Mouse (Mus musculus) ovary, postnatal 14 days (tissue): ENCODE measurements around the gene Ubiad1.

Source experiments
- DNase-seq: peaks from one replicate; pipeline ENCODE4 v3.0.0; 2022; ENCODE audit warnings: low spot score

The Ubiad1 gene

DNA sequence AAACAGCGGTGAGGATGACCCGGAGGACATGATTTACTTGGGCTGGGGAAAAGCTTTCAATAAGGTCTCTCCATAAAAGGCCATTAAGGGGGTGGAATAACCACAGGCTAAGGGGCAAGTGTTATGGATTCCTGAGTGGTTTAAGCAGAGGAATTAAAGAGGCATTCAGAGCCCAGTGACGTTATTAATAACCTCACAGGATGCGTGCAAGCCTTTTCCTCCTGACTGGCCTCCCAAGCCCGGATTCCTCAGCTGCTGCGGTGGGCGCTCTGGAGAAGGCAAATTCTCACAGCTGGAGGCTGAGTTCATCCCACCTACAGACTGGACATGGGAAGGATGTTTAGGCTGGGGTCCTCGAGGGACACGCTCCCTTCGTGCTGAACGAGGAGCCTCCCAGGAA, 39.8 kb downstream of the Ubiad1 start:
- DNase-seq = no peak

DNA sequence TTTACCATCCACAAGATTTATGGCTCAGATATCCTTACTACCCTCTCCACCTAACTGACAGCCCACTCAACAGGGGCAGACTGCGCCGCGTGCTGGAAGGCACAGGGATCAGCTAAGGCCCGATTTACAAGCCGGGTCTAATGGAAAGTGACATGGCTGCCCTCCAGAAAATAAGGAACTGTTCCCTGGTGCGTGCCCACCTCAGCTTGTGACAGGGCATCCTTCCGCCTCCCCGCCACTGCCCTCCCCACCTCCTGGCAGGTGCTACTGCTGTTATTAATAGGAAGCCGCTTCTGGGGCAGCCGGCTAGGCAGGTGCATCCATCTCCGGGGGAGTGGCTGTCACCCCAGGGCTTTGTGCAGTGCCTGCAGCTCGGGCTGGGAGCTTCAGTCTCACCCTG, 41.2 kb downstream of the Ubiad1 start:
- DNase-seq = no peak

DNA sequence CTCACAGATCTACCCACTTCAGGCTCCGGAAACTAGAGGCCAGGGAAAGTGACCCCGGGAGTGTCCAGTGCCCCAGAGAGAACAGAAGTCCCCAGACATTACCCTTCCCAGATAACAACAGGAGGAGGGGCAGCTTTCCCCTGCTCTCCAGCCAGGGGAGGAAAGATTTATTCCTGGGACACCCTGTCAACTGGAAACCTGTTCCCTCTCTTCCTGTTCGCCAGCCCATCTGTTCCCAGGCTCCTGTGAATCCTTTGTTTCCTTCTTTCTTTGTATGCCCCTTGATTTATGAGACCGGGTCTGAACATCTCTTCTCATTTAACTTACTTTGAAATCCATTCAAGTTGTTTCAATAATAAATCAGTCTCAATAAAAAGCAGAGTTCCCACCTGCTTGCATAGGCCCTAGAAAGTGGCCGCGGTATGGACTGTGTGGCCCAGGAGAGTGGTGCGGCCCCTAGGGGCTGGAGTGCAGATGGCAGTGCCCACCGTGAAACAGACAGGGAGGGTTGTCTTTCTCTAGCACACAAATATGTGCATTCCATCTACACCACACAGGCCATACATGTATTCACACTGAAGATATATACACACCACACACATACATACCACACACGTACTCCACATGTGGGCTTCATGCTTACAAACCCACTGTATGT, 45.0 kb downstream of the Ubiad1 start:
- no peak for DNase-seq

DNA sequence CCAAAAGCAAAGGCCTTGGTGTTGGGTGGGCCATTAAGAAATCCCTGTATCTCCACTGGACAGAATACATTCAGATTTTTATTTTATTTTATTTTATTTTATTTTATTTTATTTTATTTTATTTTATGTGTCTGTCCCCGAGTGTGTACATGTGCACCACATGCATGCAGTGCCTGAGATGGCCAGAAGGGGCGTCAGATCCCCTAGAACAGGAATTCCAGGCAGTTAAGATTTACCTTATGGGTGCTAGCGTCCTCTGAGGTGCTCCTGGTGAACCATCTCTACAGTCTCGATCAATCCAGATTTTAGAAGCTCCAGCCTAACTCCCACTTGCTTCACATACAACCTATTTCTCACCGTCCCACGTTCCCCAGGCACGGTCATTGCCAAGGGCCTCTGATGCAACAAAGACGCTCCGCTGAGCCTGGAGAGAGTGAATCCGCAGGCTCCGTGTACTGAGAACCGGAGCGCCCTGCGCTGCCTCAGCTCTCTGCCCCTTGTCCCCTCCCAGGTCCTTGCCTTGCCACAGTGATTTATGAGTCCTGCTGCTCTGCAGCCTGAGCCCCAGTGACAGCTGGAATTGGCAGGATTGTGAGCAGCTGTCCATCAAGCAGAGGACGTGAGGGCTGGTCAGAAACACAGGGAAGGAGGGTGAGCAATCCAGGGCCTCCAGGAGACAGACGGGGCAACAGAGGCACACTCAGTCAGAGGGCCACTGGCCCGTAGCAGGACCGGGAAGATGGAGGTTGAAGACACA, 46.9 kb downstream of the Ubiad1 start:
- DNase-seq = no peak

DNA sequence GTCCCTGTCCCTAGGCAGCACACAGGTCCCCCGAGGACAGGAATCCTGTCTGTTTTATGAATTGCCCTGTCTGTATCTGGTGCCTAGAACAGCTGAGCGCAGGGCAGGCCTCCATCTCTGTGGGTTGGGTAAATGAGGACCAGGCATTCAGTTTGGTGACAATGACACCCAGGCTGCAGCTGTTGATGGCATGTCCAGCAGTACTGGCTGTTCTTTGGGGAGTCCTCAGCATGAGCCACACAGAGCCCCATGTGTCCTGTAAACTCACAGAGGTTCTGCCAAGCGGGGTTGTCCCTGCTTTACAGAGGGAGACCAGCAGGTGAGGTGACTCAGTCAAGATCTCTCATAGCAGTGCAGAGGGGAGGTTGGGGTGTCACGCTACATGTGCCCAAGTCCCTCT, 47.5 kb downstream of the Ubiad1 start:
- no peak for DNase-seq

DNA sequence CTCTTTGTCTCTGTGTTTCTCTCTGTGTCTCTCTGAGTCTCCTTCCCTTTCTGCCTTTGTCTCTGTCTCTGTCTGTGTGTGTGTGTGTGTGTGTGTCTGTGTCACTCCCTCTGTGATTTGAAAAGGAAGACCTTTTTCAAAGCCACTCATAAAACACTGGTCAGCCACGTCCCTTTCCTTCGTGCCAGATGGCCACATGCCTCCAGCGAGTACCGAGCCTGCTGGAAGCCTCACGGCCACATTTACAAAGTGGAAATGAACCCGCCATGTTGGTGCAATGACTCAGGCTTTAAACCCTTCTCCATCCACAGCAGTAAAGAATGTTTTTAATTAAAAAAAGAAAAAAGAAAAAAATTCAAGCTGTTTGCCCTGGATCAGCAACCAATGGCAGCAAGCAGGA, 48.7 kb downstream of the Ubiad1 start:
- DNase-seq = no peak

DNA sequence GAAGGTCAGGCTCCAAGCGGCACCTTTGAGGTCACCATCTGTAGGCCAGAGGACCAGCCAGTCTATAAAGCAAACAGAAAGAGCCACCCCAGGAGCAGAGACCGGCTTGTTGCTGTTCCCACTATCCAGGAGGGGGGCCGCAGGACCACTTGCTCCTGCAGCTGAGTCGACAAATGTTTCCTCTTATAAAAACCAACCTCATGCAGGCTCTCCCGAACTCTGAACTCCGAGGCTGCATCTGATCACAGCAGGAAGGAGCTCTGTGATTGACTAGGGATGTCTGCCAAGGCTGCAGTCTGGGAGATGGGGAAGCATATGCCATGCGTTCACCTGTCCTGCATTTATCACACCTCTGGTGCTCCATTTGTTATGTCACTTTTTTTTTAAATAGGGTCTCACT, 49.4 kb downstream of the Ubiad1 start:
- no peak for DNase-seq

DNA sequence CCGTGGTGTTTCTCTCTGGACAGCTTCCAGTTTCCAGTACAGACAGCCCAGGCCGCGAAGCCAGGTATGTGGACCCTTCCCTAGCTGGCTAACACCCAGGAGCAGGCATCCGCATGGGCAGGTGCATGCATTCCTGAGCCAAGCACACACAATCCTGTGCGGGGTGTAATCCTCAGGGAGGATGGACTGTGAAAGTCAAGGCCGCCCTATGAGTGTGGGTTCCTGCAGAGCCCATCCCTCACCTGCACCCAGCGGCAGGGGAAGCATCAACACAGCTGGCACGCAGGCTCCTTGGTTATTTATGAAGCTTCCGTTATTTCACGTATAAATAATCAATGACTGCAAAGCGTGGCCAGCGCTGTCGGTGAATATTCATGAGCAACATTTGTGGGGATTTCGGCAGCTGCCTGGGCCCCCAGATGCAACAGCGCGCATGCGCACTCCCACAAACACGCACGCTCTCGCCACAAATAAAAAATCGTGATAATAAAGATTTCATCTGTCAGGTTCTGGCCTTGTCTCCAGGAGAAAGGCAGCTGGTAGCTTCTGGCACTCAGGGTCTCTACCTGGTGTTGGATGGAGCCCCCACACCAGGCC, 52.8 kb downstream of the Ubiad1 start:
- DNase-seq = no peak

DNA sequence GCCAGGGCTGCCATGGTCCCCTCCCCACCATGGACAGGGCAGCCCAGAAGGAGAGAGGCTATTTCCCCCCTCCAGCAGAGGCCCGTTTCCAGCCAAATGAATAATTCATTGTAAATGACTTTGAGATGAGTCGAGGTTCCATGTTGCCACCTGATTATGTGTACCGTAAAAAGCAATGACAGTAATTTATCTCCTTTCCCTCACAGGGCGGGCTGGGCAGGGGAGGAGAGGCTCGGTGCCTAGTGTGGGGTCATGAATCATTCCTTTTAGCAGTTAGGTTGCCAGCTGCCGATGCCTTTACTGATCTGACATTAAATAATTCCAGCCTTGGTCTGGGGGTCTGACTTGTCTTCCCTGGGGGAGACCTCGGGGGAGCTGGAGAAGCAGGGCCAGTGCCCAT, 54.9 kb downstream of the Ubiad1 start:
- DNase-seq = no peak

DNA sequence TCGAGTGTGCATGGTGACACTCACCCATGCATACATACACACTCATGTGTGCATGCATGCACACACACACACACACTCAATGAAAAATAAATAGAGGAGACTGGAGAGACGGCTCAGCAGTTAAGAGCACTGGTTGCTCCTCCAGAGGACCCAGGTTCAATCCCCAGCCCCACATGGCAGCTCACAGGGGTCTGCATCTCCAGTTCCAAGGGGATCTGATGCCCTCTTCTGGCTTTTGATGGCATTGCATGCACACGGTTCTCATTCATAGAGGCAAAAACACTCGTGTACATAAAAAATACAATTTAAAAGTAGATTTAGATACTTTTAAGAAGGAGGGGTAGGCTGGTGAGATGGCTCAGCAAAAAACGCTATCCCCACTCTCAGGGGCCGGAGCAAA, 55.5 kb downstream of the Ubiad1 start:
- DNase-seq = no peak

DNA sequence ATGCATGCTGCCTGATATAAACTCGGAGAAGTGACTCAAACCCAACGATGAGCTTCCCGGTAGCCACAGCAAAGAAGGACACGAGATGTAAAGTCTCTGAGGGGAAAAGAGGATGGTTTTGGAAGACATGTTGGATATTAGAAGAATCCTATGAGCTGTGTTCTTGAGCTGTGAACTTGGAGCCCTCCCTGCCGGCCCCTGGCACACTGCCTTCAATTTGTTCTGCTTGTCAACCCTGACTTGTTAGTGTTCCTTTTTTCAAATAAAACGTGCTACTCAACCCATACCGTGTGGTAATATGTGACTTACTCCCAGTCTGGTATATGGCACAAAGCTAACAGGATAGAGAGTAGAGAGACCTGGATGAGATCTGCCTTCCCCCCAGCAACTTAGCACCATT, 59.3 kb downstream of the Ubiad1 start:
- DNase-seq = no peak
